Mouse (Mus musculus) thymus, adult 2 months (tissue): ENCODE results near the gene Gm20388. TPM values are rescaled to one million over a fixed set of nuclear protein-coding genes. Genes with fewer than 3 reads are reported as not detected.

Experiments
- DNase-seq: peaks from one replicate; pipeline ENCODE4 v3.0.0; 2021
- H3K27ac ChIP-seq: fragments of 200-500 bp; 2 replicates; pipeline ENCODE4 v1.5.1; 2012; ENCODE audit warnings: low read length, control low read depth; ENCODE audit not compliant: control insufficient read depth, insufficient read depth
- H3K27me3 ChIP-seq: fragments of 200-500 bp; 2 replicates; pipeline ENCODE4 v1.6.1; 2012; ENCODE audit warnings: mild to moderate bottlenecking, low read length, moderate library complexity, mixed read lengths; ENCODE audit not compliant: control insufficient read depth, insufficient read depth
- H3K36me3 ChIP-seq: fragments of 200-500 bp; 2 replicates; pipeline ENCODE4 v1.6.1; 2012; ENCODE audit warnings: mild to moderate bottlenecking, low read length, moderate library complexity; ENCODE audit not compliant: control insufficient read depth, insufficient read depth
- H3K4me1 ChIP-seq: fragments of 200-500 bp; replicated peaks from 2 replicates; pipeline ENCODE4 v1.6.1; 2012; ENCODE audit warnings: low read length; ENCODE audit not compliant: control insufficient read depth, insufficient read depth
- H3K4me3 ChIP-seq: fragments of 200-500 bp; 2 replicates; pipeline ENCODE4 v1.5.1; 2012; ENCODE audit warnings: mild to moderate bottlenecking, low read length, control low read depth, moderate library complexity; ENCODE audit not compliant: control insufficient read depth, insufficient read depth
- CTCF ChIP-seq: fragments of 200-500 bp; IDR thresholded peaks from 2 replicates; pipeline ENCODE4 v1.5.1; 2012; ENCODE audit warnings: mild to moderate bottlenecking, control low read depth, low read length, moderate library complexity, borderline replicate concordance; ENCODE audit not compliant: control insufficient read depth, poor library complexity, insufficient read depth; ENCODE audit errors: extremely low read depth
- POLR2A ChIP-seq: fragments of 200-500 bp; IDR thresholded peaks from 2 replicates; pipeline ENCODE4 v1.6.1; 2012; ENCODE audit warnings: mild to moderate bottlenecking, low read length, control low read depth, moderate library complexity; ENCODE audit not compliant: control insufficient read depth, poor library complexity, insufficient read depth; ENCODE audit errors: extremely low read depth
- WGBS: fragments of 180-500 bp; shearing (Covaris S2); methylation state at CpG from one replicate; pipeline ENCODE4 v1.1.7; 2018; 5-methylcytosine and 5-hydroxymethylcytosine counted together
- polyA plus RNA-seq: library from polyadenylated mRNA; depleted of rRNA; stranded (reverse); fragments of >200 nt; gene quantifications from 2 replicates; pipeline ENCODE4 v1.2.3, GENCODE M21; 2012

Gene Gm20388
- polyA plus RNA-seq, 1 experiment = 103 TPM

DNA sequence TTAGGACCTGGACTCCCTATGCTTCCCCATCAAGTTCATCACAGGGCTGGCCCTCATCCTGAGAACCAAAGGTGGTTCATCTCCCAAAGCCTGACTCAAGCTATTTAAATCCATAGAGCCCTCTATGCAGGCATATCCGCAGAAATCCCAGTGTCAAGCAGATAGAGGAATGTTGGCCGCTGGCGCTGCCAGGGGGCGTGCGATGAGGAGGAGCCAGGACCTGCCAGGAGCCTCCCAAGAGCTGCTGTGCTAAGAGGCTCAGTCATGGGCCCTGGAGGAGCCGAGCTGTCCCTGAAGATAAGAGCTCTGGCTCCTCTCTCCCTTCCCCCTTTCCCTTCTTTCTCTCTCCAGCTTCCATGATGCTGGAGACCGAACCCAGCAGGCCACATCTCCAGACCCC is 1075.4 kb downstream of the Gm20388 start:
- no peaks in the 10 kb centered on the region for H3K27me3 ChIP-seq
- no peak for DNase-seq

DNA sequence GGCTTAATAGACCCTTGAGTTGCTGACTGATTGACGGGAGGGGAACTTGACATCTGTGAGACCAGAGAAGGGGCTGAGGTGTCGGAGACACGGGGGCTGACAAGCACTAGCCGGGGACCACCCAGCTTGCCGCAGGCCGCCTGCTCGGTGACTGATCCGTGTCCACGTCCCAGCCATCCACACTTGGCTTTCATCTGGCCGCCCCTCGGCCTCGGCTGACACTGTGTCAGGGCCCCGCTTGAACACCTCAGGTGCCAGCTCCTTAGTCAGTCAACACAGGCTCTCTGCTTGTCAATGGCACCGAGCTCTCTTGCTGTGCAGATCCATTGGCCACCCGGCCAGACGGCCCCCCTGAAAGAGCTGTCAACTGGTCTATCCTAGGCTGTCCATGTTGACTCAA is 1083.1 kb downstream of the Gm20388 start:
- H3K4me3 ChIP-seq = no peak overlapping the region
- H3K27me3 ChIP-seq = no peaks in the 10 kb centered on the region
- no peak for TF ChIP-seq POLR2A
- TF ChIP-seq CTCF = no peak
- 90% methylated on average over 16 of the region's 16 CpGs for WGBS
- no peak for DNase-seq
- H3K27ac ChIP-seq = no peak overlapping the region
- H3K4me1 ChIP-seq = peaks cover 25% of the 10 kb centered on the region
- H3K36me3 ChIP-seq = no peaks in the 10 kb centered on the region

More for the DNA sequence above, 1075.4 kb downstream of the Gm20388 start:
- WGBS = 95% methylated on average over 7 of the region's 7 CpGs
- Histone ChIP-seq H3K27ac (no peak overlapping the region), H3K36me3 (no peaks in the 10 kb centered on the region), H3K4me3 (no peak overlapping the region), H3K4me1 (no peaks in the 10 kb centered on the region)
- TF ChIP-seq CTCF = no peak

DNA sequence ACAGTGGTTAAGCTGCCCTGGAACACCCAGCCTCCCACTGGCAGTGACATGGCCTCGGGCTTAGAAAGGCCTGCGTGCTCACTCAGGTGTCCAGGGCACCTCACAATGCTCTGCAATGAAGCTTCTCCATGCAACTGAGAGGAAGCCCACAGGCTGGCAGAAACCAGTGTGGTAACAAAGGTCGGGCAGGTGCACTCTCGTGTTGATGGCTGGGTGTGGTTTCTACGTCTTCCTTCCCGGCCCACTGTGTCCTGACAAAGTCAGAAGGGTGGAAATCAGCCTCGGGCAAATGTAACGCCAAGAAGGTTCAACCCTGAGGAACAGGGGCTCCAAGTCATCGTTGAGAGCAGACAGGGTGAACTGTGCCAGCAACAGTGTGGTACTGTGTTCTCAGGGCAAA is 1084.8 kb downstream of the Gm20388 start:
- Histone ChIP-seq H3K36me3 (no peaks in the 10 kb centered on the region), H3K27me3 (no peaks in the 10 kb centered on the region), H3K27ac (no peak overlapping the region), H3K4me3 (no peak overlapping the region), H3K4me1 (peaks cover 25% of the 10 kb centered on the region)
- no peak for TF ChIP-seq POLR2A
- no peak for TF ChIP-seq CTCF
- no peak for DNase-seq
- WGBS = 16% methylated on average over 9 of the region's 9 CpGs

DNA sequence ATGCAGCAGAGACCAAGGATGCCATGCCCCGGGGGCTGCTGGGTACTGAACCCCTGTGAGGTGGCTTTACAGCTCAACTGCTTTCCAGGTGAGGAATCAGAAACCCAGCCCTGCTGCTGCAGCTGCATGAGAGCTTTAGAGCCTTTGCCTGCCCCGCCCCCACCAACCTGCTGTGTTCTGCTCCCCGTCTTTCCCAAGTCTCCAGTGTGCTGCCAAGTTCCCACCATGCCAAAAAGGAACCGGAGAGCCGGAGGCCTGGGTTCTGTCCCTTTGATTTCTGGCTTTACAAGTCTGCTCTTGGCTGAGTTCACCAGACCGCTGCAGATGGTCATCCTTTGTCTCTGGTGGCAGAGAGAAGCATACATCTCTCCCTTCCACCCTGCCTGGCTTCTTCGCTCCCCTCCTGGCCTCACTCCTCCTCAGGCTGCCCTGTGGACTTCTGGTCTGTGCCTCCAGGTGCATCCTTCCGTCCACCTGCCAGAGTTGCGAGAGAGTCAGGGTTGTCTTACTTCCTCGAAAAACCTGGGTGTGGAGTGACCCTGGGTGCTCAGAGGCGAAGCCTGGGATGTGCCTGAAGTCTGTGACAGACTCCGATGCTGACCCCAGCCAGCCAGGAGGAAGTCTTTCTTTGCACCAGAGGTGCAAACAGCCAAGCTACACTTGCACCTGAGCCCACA is 1086.4 kb downstream of the Gm20388 start:
- Histone ChIP-seq H3K27ac (no peak overlapping the region), H3K4me1 (peaks cover 29% of the 10 kb centered on the region), H3K4me3 (no peak overlapping the region), H3K27me3 (no peaks in the 10 kb centered on the region), H3K36me3 (no peaks in the 10 kb centered on the region)
- DNase-seq = no peak
- WGBS = 79% methylated on average over 12 of the region's 12 CpGs
- TF ChIP-seq POLR2A (no peak), CTCF (no peak)

DNA sequence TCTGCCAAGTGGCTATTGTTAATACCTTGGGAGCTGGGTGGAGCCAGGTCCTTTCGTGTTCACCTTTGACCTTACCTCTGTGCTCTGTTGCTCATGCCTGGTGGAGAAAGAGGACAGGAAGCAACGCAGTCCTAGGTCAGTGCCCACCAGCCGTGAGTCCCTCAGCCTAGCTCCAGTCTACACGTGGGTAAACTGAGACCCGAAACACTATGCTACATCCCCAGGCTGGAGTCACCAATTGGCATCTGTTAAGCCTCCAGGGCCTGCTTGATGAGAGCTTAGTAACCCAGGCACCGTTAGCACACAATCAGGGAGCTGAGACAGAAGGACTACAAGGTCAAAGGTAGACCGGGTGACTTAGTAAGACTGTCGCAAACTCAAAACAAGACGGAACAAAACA is 1087.3 kb downstream of the Gm20388 start:
- H3K4me3 ChIP-seq = no peak overlapping the region
- 94% methylated on average over 9 of the region's 9 CpGs for WGBS
- no peaks in the 10 kb centered on the region for H3K27me3 ChIP-seq
- no peaks in the 10 kb centered on the region for H3K36me3 ChIP-seq
- no peak for DNase-seq
- TF ChIP-seq POLR2A = no peak
- TF ChIP-seq CTCF = no peak
- no peak overlapping the region for H3K27ac ChIP-seq
- peaks cover 32% of the 10 kb centered on the region for H3K4me1 ChIP-seq

DNA sequence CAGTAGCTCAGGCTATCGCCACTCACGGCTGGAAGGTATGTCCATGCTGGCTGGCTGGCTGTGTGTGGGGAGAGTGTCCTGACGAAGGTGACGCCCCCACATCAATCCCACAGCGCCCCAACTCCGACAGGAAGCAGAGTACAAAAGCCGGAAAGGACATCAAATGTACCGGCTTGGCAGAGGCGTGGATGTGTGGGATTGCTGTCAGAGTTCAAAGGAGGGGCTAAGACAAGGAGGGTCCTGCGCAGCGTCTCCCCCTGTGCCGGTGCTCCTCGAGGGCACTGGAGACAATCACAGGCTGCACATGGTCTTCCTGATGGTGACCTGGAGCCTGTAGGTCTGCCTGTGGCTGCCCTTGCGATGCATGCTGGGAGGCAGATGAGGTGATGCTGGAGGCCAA is 1088.3 kb downstream of the Gm20388 start:
- H3K27me3 ChIP-seq = no peaks in the 10 kb centered on the region
- TF ChIP-seq CTCF = no peak
- no peak for TF ChIP-seq POLR2A
- H3K4me1 ChIP-seq = peaks cover 37% of the 10 kb centered on the region
- WGBS = 72% methylated on average over 14 of the region's 14 CpGs
- H3K4me3 ChIP-seq = no peak overlapping the region
- no peak for DNase-seq
- no peak overlapping the region for H3K27ac ChIP-seq
- no peaks in the 10 kb centered on the region for H3K36me3 ChIP-seq

DNA sequence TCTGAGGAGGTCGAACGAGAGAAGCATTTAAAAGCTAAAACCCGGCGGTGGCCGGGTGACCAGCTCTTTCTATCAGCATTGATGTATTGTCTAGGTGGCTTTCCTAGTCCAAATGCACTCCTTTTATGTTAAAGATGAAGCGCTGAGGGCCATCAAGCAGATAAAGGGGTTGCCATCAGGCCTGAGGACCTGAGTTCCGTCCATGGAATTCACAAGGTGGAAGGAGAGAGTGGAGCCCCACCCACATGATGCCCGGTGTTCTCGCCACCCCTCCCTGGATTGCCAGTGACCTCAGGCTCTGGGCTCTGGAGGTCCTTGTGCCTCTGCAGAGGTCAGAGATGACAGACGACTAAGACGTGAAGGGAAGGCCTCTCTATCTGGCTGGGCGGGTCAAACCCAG is 1091.3 kb downstream of the Gm20388 start:
- TF ChIP-seq POLR2A = no peak
- TF ChIP-seq CTCF = no peak
- no peak overlapping the region for H3K4me3 ChIP-seq
- H3K36me3 ChIP-seq = no peaks in the 10 kb centered on the region
- H3K4me1 ChIP-seq = peaks cover 16% of the 10 kb centered on the region
- DNase-seq = no peak
- H3K27ac ChIP-seq = no peak overlapping the region
- 86% methylated on average over 12 of the region's 12 CpGs for WGBS
- no peaks in the 10 kb centered on the region for H3K27me3 ChIP-seq
